Mouse (Mus musculus): Measurements from ENCODE around the gene Tefm.
"Not testable (repeated sequence)": the region's sequence is repeated elsewhere in the genome, so short reads cannot be mapped to it uniquely, and the experiment has no call there.

Gene Tefm

DNA sequence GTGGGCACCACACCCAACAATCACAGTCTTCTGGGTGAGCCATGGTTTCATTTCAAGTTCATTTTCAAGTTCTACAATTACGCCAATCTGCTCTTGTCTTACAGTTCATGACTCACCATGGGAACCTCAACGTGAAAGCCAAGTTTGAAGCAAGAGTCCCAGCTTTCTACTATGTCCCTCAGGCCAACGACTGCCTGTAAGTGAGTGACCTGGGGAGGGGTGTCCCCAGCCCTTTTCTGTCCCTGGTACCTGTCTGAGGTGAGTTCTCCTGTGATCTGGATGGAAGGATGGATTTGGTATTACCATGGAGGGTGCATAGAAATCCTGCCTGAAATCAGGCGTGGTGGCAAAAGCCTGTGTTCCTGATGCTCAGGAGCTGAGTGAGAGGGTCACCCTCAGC, 14.9 kb upstream of the Tefm start:
- DNase-seq (ENCODE audit: low spot score), result no peak

DNA sequence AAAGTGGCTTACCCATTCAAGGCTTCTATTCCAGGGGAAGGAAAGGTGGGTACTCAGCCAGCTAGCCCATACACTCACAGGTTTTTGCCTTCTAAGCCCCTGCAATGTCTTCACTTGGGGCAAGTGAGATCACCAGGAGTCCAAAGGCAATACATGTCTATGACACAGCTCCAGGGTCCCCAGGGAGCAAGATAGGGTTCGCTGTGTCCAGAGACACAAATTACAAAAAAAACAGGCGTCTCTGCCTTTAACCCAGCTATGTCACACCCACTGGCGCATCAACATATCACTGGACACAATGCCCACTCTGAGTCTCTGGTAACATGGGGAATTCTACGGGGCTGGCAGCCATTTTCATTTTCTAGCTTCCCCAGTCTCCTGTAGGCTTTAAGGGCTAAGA, 14.0 kb upstream of the Tefm start:
- no peak for DNase-seq (ENCODE audit: low spot score)

DNA sequence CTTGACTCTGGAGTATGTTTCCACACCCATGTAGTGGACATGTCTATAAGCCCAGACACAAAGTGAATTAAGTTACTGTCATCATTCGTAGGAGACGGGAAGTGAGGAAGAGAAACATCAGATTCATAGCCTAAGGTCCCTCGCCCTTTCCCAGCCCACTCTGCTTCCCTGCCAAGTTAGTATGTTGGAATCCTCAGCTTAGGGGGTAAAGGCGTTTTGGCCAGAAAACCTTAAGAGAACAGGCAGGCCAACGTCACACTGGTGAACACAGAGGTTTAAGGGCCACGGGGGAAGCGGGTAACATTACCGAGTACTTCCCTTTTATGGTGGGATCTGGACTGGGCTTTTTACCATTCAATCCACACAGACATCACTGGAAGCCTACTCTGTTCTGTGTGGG, 13.6 kb upstream of the Tefm start:
- no peak for DNase-seq (ENCODE audit: low spot score)

DNA sequence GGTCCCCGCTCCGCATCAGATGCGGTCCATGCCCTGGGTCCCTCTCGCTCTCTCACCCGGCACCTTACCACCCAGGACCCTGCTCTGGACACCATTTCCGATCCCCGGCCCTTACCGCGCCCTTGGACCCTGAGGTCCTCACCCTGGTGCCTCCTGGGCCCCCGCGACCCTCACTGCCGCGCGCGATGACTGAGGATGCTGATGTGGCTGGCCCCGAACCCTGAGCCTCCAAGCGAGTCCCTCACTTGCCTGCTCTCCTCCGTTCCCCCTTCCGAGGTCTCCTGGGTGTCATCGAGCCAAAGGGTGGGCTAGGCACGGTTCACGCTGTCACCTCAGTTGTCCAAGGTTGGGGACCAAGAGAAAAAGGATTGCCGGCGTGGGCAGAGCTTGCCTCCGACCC, 12.5 kb upstream of the Tefm start:
- no peak for DNase-seq (ENCODE audit: low spot score)

DNA sequence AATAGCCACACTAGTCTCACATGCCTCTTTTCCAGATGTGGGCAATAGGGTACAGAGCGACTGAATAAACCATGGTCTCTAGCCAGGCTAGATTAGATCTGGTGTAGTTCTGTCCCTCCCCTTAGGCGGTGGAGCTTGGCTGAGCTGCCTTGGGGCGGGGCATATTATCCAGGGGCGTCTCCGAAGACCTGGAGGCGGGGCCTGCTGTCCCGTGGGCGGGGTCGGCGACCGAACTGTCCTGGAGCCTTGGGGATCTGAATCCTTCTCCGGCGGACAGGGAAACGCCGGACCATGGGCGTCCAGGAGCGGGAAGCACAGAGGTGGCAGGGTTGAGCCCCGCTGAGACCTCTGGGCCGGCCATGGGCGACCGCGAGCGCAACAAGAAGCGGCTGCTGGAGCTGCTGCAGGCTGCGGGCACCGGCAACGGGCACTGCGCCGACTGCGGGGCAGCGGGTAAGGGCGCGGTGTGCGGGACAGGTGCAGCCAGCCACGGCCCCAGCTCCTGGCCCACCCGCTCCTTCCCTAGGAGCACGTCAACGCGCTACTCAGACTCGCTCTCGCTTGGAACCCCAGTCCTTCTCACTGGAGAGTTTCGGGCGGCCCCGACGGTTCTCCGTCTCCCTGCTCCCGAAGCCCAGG, 12.0 kb upstream of the Tefm start, which contains the start of gene Adap2:
Gene Adap2, plus strand, starts transcription at position 249 of the 639 bp plus-strand sequence.
- DNase-seq (ENCODE audit: low spot score), result no peak

DNA sequence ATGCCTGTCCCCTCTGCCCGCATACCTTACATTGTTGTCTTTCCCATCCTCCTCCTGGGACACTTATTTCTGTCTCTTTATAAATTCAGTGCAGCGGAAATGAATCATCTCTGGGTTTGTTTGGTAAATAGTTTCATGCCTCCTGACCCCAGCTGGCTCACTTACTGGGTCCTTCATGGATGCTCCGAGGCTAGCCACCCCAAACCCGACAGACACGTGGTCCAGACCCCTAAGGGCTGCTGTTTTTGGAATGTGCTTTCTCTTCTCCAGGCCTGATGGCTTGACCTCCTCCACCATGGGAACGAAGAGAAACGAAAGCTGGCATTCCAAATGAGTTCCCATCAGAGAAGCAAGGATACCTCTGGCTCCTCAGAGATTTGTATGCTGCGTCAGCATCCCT, 10.4 kb upstream of the Tefm start:
- DNase-seq (ENCODE audit: low spot score), result no peak

DNA sequence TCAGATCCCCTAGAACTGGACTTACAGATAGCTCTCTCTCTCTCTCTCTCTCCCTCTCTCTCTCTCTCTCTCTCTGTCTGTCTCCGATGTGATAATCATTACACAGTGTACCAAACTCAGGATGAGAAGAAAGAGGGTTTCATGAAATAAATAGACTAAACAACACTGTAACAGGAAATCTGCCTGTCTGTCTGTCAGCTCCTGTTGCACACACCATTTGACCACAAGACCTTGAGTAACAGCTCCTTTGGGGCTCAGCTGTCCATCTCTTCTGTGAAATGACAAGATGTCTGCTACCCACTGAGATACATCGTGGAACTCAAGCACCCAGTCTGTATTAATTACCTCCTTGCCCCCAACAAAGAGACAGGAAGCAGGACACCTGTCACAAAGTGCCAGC, 9.6 kb upstream of the Tefm start:
- no peak for DNase-seq (ENCODE audit: low spot score)

DNA sequence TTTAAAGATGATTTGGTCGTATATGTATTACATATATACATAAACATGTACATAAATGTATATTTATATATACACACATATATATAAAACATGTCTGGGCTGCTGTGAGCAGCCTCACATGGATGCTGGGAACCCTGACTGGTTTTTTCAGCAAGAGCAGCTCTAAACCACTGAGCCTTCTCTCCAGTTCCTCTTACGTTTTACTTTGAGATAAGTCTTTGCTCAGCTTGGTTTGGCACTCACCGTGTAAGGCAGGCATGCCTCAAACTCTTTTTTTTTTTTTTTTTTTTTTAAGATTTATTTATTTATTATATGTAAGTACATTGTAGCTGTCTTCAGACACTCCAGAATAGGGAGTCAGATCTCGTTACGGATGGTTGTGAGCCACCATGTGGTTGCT, 8.6 kb upstream of the Tefm start:
- no peak for DNase-seq (ENCODE audit: low spot score)

DNA sequence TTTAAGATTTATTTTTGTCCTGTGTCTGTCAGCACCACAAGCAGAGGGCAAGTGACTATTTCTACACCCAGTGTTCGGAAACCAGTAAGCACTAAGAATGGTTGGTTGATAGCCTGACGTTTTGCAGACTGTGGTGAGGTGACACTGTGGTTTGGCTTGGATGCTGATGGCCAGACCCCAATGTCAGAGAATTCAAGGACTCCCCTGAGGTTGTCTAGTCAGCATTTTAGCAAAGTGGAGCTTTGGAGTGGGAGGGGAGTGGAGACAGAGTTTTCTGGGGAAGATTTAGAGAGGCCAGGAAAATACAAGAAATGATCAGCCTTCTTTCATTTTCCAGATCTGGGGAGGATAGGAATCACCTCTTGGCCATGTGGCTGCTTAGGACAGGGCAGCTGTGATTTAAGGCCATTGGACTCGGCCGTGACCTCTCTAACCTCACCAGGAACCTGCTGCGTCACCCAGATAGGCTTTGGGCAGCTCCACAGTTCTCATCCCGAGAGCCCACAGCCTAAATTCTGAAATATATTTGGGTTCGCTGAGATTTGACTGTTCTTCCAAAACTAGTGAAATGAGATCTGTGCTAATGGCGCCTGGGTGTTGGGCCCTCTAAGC, 7.5 kb upstream of the Tefm start:
- DNase-seq (ENCODE audit: low spot score), result no peak

DNA sequence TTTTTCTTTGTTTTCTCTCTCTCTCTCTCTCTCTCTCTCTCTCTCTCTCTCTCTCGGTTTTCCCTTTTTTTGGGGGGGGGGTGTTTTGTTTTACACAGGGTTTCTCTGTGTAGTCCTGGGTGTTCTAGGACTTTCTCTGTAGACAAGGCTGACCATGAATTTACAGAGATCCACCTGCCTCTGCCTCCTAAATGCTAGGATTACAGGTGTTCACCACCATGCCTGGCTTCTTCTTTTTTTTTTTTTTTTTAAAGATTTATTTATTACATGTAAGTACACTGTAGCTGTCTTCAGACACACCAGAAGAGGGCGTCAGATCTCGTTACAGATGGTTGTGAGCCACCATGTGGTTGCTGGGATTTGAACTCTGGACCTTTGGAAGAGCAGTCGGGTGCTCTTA, 7.0 kb upstream of the Tefm start:
- not testable (repeated sequence) for DNase-seq (ENCODE audit: low spot score)

DNA sequence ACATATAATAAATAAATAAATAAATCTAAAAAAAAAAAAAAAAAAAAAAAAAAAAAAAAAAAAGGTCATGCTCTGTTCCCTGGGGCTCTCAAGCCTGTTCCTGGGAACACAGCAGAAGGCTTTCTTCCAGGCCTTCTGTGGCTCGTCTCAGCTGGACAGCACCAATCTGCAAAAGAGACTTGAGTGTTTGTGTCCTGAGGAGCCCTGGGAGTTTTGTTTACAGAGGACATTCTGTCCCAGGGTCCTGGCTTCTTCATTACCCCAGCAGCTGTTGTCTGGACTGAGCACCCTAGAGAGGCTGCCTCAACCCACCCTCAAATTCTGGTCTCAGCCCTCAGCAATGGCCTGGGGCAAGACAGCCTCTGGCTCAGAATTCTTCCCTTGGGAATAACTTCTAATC, 6.3 kb upstream of the Tefm start:
- DNase-seq (ENCODE audit: low spot score), result peak; percentile 76

DNA sequence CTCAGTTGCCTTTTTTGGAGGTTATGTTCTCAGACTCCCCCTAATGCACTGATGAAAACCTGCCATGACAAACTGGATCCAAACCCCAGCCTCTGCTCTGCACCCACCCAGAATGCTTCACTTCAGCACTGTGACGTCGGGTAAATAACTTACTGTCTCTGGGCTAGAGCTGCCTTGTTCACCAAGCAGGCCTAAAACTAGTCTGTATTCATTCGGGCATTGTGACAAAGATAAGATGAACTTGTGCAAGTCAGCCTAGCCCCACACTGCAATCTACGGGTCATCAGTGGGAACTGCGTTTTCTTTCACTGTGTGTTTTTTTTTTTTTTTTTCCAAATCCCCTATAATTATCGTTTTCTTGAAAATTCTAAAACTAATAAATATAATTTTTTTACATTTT, 5.8 kb upstream of the Tefm start:
- peak; percentile 39 for DNase-seq (ENCODE audit: low spot score)

DNA sequence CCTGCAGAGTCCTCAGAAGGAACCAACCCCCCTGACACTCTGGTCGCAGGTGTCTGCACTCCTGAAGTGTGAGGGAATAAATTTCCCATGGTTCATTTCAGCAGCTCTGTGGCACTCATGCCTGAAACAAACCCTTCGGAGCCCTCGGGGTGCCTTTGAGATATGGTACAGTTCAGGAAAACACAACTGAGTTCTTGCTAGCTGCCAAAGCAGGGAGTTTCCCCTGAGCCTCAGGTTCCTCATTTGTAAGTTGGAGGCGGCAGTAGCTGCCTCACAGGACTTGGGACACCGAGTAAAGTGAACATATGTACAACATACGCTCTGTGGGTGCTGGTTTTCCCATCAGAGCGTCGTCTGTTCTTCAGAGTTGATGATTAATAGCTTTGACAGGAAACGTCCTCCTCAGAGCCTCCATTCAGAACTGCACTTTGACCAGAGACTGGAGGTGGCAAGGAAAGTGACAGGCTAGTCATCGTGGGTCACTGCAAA, 3.9 kb upstream of the Tefm start:
- no peak for DNase-seq (ENCODE audit: low spot score)

DNA sequence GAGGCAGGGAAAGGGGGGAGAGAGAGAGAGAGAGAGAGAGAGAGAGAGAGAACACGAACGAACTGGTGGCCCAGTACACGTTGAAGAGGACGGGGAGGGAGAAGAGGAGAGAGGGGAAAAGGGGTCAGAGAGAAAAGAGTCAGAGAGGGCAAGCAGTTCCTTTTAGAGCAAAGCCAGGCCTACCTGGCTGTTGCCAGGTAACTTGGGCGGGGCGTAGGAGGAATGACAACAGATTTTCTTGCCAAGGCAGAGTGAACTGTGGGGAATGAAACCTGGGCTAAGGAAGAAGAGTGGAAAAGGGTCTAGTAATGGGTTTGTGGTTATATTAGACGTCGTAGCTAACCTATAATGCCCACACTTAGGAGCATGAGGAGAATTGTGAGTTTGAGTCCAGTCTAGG, 897 bp upstream of the Tefm start:
- no peak for DNase-seq (ENCODE audit: low spot score)

DNA sequence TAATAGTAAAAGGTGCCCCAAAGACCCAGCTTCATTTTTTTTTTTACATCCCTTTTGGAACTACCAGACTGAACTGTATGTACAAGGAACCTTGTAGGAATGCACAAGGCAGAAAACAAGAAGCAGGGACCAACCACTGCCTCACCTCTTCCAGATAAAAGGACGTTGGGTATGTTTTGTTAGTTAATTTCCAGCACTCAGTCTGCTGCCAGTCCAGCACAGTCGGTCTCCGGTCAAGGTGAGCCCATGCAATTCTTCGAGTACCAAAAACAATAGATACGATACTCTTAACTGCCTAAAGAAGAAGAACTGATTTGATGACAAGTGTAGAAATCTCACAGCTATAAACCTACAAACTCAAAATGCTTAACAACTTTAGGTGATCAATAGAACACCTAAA, 4.2 kb downstream of the Tefm start:
- no peak for DNase-seq (ENCODE audit: low spot score)

DNA sequence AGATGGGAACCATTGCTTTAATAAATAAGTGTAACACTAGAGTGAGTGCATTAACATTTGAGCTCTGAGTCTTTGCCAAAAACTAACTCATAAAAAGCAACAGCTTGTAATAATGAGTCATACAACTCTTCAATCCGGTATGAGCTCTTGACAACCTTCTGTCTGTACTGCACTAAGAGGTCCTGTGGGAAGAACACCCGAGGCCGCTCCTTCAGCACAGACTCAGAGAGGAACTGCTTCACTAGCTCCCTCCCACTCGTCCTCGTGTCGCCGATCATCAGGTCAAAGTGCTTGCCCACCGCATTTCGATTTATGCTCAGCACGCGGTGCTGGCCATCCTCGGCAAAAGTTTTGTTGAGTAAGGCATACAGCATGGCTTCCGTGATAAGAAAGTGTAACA, 5.2 kb downstream of the Tefm start:
- no peak for DNase-seq (ENCODE audit: low spot score)

DNA sequence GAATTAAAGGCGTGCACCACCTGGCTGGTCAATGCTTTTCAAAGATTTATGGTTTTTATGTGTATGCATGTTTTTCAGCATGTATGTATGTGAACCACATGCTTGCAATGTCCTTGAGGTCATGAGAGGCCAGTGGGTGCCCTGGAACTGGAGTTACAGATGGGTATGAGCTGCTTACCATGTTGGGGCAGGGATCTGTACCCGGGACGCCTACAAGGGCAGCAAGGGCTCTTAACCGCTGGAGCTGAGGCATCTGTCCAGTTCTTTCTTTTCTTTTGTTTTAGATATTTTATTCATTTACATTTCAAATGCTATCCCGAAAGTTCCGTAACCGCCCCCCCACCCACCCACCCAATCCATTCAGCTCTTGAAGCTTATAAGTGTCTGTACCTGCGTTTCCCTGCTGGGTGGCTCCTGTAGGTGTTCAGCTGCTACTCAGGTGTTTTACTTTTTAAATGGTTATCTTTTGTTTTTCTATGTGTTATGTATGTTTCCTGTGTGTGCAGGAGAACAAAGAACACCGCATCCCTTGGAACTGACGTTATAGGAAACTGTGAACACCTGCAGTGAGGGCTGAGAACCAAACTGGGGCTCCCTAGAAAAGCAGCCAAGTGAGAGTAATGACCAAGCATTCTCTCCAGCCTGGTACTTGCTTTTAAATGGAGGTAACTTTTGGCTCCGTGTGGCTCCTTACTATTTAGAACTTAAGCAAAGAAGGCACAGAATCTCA, 5.9 kb downstream of the Tefm start:
- DNase-seq (ENCODE audit: low spot score), result no peak

DNA sequence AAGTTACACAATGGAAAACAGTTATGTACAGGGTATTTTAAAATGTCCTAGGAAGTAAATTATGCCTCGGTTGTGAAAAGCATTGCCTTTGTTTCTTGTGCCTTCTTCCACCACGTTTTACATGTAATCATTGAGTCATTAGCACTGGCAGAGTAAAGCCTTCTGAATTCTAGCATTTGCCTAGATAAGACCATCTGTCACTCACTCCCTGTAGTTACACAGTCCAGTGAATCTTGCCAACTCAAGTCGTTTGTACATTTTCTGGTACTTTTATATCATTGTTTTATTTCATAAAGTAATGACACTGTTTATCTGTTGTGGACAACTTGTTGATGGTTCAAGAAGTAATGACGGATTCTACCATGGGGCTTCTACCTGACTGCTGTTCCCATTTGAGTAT, 7.2 kb downstream of the Tefm start:
- DNase-seq (ENCODE audit: low spot score), result no peak

DNA sequence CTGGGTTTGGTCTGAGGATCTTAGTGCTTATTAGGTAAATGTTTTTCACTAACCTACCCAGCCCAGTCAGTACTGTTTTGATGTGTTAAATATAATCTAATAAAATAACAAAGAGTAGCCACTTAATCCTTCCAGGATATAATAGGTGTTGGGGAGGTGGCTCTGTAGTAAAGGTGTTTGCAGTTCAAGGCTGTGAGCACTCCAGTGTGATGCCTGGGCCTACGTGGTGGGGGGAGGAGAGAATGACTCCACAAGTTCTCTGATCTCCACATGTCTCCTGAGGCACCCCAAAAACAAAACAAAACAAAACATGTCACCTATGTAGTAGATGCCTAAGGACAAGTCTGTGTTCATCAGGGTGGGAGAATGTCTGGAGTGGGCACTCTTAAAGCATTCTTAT, 9.9 kb downstream of the Tefm start:
- no peak for DNase-seq (ENCODE audit: low spot score)

DNA sequence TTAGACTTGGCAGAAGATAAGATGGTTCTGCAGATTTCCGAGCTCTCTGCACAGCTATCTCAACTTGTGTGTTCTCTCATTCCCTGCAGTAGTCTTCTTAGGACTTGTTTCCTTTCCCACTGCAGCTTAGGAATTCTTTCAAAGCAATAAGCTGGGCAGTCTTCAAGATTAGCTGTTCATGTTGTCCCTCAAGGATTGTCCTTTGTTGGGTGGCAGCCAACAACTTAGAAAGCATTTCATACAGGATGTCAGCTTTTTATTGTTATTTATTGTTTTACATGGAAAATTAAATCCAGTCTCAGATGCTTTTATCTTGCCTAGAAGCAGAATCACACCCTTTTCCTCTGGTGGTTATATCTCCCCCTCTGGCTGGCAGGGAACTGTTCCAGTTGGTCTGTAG, 25.6 kb downstream of the Tefm start:
- peak; percentile 15 for DNase-seq (ENCODE audit: low spot score)

DNA sequence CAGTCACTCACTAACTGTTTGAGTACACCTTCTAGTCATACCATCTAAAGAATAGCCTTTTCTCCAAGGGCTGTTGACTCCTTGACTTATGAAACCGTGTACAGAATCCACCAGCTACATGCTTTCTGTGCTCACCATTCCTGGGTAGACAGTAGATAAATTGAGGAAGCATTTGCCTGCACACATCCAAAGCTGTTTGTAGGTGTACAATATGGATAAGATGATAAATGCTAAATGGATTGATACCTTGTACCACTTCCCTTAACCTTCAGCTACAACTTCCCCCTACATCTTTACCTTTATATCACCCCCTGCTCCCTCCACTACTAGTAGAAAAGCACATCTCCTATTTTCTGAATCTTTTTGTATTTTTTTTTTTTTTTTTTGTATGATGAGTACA, 37.6 kb downstream of the Tefm start:
- no peak for DNase-seq (ENCODE audit: low spot score)

DNA sequence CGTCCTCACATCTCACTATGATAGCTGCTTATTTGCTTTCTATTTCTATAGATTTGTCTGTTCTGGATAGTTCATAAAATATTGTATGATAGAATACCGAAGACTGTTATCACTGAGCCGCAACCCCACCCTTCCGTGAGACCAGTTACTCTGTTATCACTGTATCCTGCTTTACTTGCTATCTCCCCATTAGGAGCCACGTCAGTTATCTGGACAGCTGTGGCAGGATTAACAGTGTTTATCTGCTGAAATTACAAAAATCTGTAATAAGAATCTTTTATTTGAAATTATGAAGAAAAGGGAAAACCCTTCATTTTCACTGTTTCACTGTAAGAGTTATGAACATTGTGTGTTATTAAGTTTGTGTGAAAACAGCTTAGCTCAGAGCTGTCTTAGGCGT, 40.7 kb downstream of the Tefm start:
- no peak for DNase-seq (ENCODE audit: low spot score)

DNA sequence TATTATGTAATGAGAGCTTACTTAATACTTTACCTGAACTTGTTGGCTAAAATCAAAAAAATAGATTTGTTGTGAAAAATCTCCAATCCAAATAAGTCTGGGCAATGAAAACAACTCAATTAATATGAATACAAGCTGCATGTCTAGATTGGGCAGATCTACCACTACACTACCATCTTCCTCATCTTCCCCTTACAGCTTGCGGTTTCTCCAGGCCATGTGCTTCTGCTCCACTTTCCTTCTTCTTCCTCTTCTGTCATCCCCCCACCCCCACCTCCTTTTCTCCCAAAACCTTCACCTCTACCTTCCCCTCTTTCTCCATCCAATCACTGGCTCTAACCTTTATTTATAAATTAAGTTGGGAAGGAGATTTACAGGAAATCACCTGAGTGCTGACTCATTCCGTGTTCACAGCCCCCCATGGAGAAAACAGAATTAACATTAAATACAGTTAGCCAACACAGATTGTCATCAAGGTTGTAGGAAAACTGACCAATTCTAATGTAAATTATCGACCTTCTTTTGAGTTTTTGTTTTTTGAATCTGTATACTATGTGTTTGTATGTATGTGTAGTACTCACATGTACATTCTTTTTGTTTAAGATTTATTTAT, 43.4 kb downstream of the Tefm start:
- no peak for DNase-seq (ENCODE audit: low spot score)

Data from adipocyte (in vitro differentiated cells).